Mouse (Mus musculus): ENCODE measurements around the gene Pax7. TPM values are rescaled to one million over a fixed set of nuclear protein-coding genes. Genes with fewer than 3 reads are reported as not detected.

Pax7 gene
- polyA plus RNA-seq, 1 experiment = 0.37 TPM

DNA sequence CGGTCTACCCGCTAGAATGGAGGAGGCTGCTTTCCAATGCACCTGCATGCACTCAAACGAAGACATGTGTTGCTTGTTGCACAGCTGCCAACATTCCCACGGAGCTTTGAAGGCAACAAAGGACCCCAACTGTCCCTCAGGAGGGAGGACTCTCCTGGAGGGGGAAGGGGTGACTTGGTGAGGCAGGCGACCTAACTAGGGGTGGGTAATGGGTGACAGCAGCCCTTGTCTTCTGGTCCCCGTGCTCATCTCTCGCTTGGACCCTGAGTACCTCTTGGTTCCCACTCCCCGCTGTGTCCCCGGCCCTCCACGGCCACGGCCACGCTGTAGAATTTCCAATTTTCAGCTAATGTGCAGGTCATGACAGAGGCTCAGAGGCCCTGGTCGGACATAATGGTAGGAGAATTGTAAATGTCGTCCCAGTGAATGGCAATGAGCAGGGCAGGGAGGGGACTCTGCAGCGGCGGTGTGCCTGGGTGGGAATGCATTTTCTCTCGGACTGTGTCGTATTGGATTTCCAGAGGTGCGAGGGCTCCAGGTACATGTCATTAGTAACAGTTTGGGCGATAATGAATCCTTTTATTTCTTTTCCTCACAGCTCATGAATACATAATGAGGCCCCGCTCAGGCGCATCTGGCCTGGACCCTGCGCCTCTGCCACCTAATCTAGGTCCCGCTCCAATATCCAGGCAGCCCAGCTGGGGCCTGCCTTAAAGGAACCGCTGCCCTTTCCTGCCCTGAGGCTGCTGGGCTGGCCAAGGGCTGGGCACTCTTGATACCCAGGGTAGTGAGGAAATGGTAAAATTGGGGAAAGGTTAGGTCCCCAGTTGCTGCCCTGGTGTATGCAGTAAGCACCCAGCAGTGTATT, 122.6 kb downstream of the Pax7 start:
- no peak overlapping the region for H3K4me3 ChIP-seq
- H3K27me3 ChIP-seq (ENCODE audit: control insufficient read depth, insufficient read depth, insufficient read length) = no peaks in the 10 kb centered on the region
- no peak overlapping the region for H3ac ChIP-seq (ENCODE audit: control insufficient read depth, insufficient read length)
- H3K36me3 ChIP-seq (ENCODE audit: control insufficient read depth, insufficient read depth) = no peaks in the 10 kb centered on the region
- TF ChIP-seq CEBPB (IDR thresholded peaks at IDR 0.05; ENCODE audit: insufficient read depth, poor library complexity, severe bottlenecking) = no peak
- TF ChIP-seq USF1 (IDR thresholded peaks at IDR 0.05; ENCODE audit: low read depth) = no peak
- TF ChIP-seq MYOD1 (IDR thresholded peaks at IDR 0.05; ENCODE audit: control insufficient read depth in 1 of 3, insufficient read length in 2 of 3, low read depth in 2 of 3) = no peak
- TF ChIP-seq TCF12 (IDR thresholded peaks at IDR 0.05; ENCODE audit: insufficient read depth, poor library complexity, severe bottlenecking) = no peak
- no peak for TF ChIP-seq POLR2AphosphoS2 (IDR thresholded peaks at IDR 0.05; ENCODE audit: insufficient read length, low read depth)
- no peak for TF ChIP-seq E2F4 (IDR thresholded peaks at IDR 0.05; ENCODE audit: insufficient read depth)
- TF ChIP-seq REST (IDR thresholded peaks at IDR 0.05; ENCODE audit: insufficient read depth, insufficient read length) = no peak
- no peak for TF ChIP-seq SRF (IDR thresholded peaks at IDR 0.05; ENCODE audit: control insufficient read depth, insufficient read length, low read depth)
- no peak for TF ChIP-seq TCF3 (IDR thresholded peaks at IDR 0.05; ENCODE audit: insufficient read length, low read depth)
- no peak for TF ChIP-seq MAX (IDR thresholded peaks at IDR 0.05; ENCODE audit: low read depth)
- TF ChIP-seq POLR2A (IDR thresholded peaks at IDR 0.05; ENCODE audit: insufficient read length, low read depth) = no peak
- TF ChIP-seq MYOG (IDR thresholded peaks at IDR 0.05; ENCODE audit: control insufficient read depth in 1 of 3, insufficient read depth in 1 of 3, insufficient read length in 2 of 3, low read depth in 2 of 3) = no peak
- H3K79me2 ChIP-seq (ENCODE audit: control insufficient read depth, insufficient read depth) = no peaks in the 10 kb centered on the region
- H3K4me2 ChIP-seq (ENCODE audit: low read depth) = no peak overlapping the region

DNA sequence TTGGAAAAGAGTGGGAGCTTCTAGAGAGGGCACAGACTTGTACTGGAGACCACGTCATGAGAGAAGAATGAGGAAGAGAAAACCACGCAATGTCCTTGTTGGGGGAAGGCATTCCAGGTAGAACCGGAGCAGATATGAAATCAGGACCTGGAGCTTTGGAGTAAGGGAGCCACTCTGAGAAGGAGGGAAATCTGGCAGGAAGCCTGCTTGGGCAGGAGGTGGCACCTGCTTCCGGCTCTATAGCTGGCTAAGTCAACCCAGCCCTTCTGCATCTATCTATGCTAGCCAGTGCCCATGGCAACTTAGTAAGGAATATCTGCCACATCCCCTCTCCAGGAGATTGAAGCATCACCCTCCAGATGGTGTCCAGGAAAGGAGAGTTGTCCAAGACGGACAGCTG, 127.3 kb downstream of the Pax7 start:
- Histone ChIP-seq H3K4me3 (no peak overlapping the region), H3K79me2 (ENCODE audit: control insufficient read depth, insufficient read depth) (no peaks in the 10 kb centered on the region), H3ac (ENCODE audit: control insufficient read depth, insufficient read length) (no peak overlapping the region), H3K27me3 (ENCODE audit: control insufficient read depth, insufficient read depth, insufficient read length) (no peaks in the 10 kb centered on the region), H3K4me2 (ENCODE audit: low read depth) (no peak overlapping the region), H3K36me3 (ENCODE audit: control insufficient read depth, insufficient read depth) (no peaks in the 10 kb centered on the region)
- no peak for TF ChIP-seq POLR2AphosphoS2 (IDR thresholded peaks at IDR 0.05; ENCODE audit: insufficient read length, low read depth)
- no peak for TF ChIP-seq TCF3 (IDR thresholded peaks at IDR 0.05; ENCODE audit: insufficient read length, low read depth)
- TF ChIP-seq MYOG (IDR thresholded peaks at IDR 0.05; ENCODE audit: control insufficient read depth in 1 of 3, insufficient read depth in 1 of 3, insufficient read length in 2 of 3, low read depth in 2 of 3) = no peak
- no peak for TF ChIP-seq MAX (IDR thresholded peaks at IDR 0.05; ENCODE audit: low read depth)
- TF ChIP-seq SRF (IDR thresholded peaks at IDR 0.05; ENCODE audit: control insufficient read depth, insufficient read length, low read depth) = no peak
- TF ChIP-seq USF1 (IDR thresholded peaks at IDR 0.05; ENCODE audit: low read depth) = no peak

DNA sequence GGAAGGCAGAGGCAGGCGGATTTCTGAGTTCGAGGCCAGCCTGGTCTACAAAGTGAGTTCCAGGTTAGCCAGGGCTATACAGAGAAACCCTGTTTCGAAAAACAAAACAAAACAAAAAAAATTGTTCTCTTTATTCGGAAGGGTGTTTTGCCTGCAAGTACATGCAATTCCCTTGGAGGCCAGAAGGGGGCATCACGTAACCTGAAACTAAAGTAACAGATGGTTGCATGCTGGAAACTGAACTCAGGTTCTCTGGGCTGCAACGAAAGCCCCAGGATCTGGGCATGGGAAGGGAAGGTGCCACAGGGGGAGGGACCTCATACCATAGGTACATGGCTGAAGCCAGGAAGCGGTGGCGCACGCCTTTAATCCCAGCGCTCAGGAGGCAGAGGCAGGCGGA, 129.9 kb downstream of the Pax7 start:
- TF ChIP-seq TCF3 (IDR thresholded peaks at IDR 0.05; ENCODE audit: insufficient read length, low read depth) (no peak), POLR2AphosphoS2 (IDR thresholded peaks at IDR 0.05; ENCODE audit: insufficient read length, low read depth) (no peak), USF1 (IDR thresholded peaks at IDR 0.05; ENCODE audit: low read depth) (no peak), REST (IDR thresholded peaks at IDR 0.05; ENCODE audit: insufficient read depth, insufficient read length) (no peak), E2F4 (IDR thresholded peaks at IDR 0.05; ENCODE audit: insufficient read depth) (no peak), TCF12 (IDR thresholded peaks at IDR 0.05; ENCODE audit: insufficient read depth, poor library complexity, severe bottlenecking) (no peak), SRF (IDR thresholded peaks at IDR 0.05; ENCODE audit: control insufficient read depth, insufficient read length, low read depth) (no peak), MAX (IDR thresholded peaks at IDR 0.05; ENCODE audit: low read depth) (no peak), MYOG (IDR thresholded peaks at IDR 0.05; ENCODE audit: control insufficient read depth in 1 of 3, insufficient read depth in 1 of 3, insufficient read length in 2 of 3, low read depth in 2 of 3) (no peak), MYOD1 (IDR thresholded peaks at IDR 0.05; ENCODE audit: control insufficient read depth in 1 of 3, insufficient read length in 2 of 3, low read depth in 2 of 3) (no peak), CEBPB (IDR thresholded peaks at IDR 0.05; ENCODE audit: insufficient read depth, poor library complexity, severe bottlenecking) (no peak), POLR2A (IDR thresholded peaks at IDR 0.05; ENCODE audit: insufficient read length, low read depth) (no peak)
- Histone ChIP-seq H3K27me3 (ENCODE audit: control insufficient read depth, insufficient read depth, insufficient read length) (no peaks in the 10 kb centered on the region), H3K36me3 (ENCODE audit: control insufficient read depth, insufficient read depth) (no peaks in the 10 kb centered on the region), H3ac (ENCODE audit: control insufficient read depth, insufficient read length) (no peak overlapping the region), H3K4me2 (ENCODE audit: low read depth) (no peak overlapping the region), H3K4me3 (no peak overlapping the region), H3K79me2 (ENCODE audit: control insufficient read depth, insufficient read depth) (no peaks in the 10 kb centered on the region)

DNA sequence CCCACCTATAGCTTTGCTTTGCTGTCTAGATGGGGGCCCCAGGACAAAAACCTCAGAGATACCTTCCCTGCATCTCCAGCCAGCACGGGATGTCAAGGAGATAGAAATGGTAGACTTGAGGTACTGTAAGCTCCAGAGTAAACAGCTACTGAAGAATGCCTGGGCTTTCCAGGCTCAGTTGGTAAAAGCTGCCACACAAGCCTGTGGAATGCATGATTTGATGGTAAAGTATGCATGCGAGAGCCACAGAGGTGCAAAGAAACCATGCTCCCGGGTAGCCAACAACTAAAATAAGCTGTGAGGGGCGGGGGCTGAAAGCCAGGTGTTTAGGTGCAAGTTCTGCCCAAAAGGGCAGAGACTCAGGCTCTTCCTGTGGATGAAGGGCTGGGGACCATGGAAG, 130.4 kb downstream of the Pax7 start:
- Histone ChIP-seq H3ac (ENCODE audit: control insufficient read depth, insufficient read length) (no peak overlapping the region), H3K79me2 (ENCODE audit: control insufficient read depth, insufficient read depth) (no peaks in the 10 kb centered on the region), H3K36me3 (ENCODE audit: control insufficient read depth, insufficient read depth) (no peaks in the 10 kb centered on the region), H3K4me2 (ENCODE audit: low read depth) (no peak overlapping the region), H3K4me3 (no peak overlapping the region), H3K27me3 (ENCODE audit: control insufficient read depth, insufficient read depth, insufficient read length) (no peaks in the 10 kb centered on the region)
- TF ChIP-seq MAX (IDR thresholded peaks at IDR 0.05; ENCODE audit: low read depth) (no peak), TCF12 (IDR thresholded peaks at IDR 0.05; ENCODE audit: insufficient read depth, poor library complexity, severe bottlenecking) (no peak), POLR2AphosphoS2 (IDR thresholded peaks at IDR 0.05; ENCODE audit: insufficient read length, low read depth) (no peak), E2F4 (IDR thresholded peaks at IDR 0.05; ENCODE audit: insufficient read depth) (no peak), USF1 (IDR thresholded peaks at IDR 0.05; ENCODE audit: low read depth) (no peak), REST (IDR thresholded peaks at IDR 0.05; ENCODE audit: insufficient read depth, insufficient read length) (no peak), MYOG (IDR thresholded peaks at IDR 0.05; ENCODE audit: control insufficient read depth in 1 of 3, insufficient read depth in 1 of 3, insufficient read length in 2 of 3, low read depth in 2 of 3) (no peak), SRF (IDR thresholded peaks at IDR 0.05; ENCODE audit: control insufficient read depth, insufficient read length, low read depth) (no peak)

Data from myocyte (in vitro differentiated cells).